Mouse (Mus musculus): ENCODE results near the gene Slit3. TPM values are rescaled to one million over a fixed set of nuclear protein-coding genes. Genes with fewer than 3 reads are reported as not detected.

The Slit3 gene
- total RNA-seq, 2 experiments from 2014 or later = 0.04 TPM; not detected in 1

DNA sequence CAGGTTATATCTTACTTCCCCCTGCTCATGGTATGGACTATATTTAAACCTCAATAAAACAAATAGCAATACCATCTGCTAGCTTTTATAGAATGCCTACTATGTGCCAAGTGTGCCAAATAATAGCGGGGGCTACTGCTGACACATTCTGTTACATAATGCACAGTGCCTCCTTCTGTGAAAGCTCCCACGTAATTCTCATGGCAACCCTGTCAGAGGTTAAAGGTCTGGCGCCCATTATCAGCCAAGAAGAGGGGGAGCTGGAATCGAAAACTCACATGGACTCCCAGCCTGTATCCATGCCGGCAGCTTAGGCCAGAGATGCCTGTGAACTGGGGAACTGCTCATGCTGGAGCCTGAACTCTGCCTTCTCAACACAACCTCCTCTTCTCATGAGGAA, 548.5 kb downstream of the Slit3 start:
- ATAC-seq (ENCODE audit: poor library complexity, severe bottlenecking) = no peak

DNA sequence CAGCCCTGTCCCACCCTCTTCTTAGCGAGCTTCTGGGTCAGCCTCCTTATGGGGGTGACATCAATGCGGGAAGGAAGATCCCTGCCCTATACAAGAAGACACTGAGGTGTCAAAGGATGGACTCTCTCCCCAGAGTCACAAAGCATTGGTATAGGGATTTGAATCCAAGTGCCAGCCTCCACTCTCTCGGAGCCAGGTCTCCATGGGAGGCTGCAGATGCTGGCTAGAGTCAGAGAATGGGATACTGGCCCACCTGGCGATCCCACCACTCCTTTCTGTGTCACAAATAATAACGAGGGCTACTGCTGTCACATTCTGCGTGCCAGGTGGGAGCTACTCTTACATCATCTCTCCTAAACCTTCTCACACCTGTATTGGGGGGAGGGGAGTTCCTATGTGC, 549.2 kb downstream of the Slit3 start:
- no peak for ATAC-seq (ENCODE audit: poor library complexity, severe bottlenecking)

GRCm38 (mm10) chr11:35670746-35671145, 549.7 kb downstream of the Slit3 start:
- ATAC-seq (ENCODE audit: poor library complexity, severe bottlenecking) = no peak

DNA sequence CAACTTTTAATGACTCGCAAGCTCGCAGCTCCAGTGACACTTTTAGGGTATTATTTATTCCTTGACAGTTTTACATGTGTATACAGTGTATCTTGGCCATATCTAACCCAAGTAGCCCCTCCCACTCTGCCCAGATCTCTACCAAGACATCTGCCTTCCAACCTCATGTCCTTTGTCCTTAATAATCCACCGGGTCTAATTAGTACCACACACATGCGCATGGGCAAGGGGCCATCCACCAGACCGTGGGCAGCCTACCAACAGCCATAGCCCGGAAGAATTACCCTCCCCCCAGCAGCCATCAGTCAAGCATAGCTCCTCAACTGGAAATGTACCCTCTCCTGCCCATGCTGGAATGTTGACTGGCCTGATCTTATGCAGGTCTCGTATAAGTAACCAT, 552.0 kb downstream of the Slit3 start:
- ATAC-seq (ENCODE audit: poor library complexity, severe bottlenecking) = no peak

DNA sequence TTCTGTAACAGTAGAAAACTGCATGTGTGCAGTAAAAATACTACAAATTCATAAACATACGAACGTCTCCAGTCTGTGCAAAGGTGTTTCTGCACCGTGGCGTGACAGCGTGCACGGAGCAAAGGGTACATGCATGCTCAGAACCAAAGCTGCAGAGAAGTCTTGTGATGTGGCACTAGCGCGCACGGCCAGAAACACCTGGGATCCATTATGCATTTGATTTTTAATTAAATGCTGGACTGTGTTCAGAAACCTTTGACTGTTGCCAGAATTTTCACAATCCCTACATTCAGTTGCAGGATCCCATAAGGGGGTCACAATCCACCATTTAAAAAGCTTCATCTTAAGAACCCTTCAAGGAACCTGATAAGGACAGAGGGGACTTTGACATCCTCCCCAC, 553.2 kb downstream of the Slit3 start:
- ATAC-seq (ENCODE audit: poor library complexity, severe bottlenecking) = no peak

DNA sequence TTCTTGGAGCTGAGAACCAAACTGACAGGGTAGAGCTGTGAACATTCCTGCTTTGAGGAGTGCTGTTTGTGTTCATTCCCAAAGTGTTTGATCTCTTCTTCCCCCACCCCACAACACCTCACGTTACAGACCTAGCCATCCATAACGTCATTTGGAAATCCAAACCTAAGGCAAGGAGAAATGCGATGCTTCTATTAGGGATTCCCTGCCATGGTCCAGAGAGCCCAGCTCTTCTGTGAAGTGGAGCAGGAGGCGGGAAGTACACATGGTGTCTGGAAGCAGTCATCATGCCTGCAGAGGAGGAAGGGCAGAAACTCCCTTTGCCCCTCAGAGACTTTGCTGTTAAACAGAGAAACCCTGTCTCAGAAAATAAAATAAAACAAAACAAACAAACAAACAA, 555.7 kb downstream of the Slit3 start:
- ATAC-seq (ENCODE audit: poor library complexity, severe bottlenecking) = no peak

DNA sequence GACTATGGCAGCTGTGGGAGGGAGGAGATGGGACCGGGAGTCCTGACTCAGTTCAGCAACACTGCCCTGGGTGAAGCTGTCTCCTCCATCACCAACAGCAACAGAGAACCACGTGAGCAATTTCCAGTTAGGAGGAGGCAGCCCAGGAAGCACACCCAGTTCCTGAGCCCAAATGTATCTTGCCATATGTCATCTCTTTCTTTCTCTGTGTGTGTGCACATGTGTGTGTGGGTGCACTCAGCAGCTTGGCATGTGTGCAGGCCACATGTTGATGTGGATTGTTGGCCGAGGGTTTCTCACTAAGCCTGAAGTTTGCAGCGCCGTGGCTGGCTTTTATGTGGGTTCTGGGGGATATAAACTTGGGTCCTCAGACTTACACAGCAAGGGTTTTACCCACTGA, 559.0 kb downstream of the Slit3 start:
- ATAC-seq (ENCODE audit: poor library complexity, severe bottlenecking) = no peak

DNA sequence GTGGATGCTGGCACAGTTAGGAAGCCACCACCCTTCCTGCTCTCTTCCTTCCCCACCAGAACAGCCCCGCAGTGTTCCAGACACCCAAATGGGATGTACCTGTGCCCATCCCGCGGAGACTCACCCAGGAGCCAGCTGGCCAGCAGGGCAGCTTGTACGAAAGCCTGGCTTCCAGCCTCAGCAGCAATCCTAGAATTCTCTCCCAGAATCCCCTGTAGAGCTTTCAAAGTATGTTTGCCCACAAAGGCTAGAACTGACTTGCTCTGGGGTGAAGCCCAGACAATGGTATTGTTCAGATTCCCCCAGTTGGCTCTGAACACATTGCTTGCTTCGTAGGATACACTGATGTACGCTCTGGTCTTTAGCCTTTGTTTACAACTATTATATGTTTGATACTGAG, 566.3 kb downstream of the Slit3 start:
- no peak for ATAC-seq (ENCODE audit: poor library complexity, severe bottlenecking)

DNA sequence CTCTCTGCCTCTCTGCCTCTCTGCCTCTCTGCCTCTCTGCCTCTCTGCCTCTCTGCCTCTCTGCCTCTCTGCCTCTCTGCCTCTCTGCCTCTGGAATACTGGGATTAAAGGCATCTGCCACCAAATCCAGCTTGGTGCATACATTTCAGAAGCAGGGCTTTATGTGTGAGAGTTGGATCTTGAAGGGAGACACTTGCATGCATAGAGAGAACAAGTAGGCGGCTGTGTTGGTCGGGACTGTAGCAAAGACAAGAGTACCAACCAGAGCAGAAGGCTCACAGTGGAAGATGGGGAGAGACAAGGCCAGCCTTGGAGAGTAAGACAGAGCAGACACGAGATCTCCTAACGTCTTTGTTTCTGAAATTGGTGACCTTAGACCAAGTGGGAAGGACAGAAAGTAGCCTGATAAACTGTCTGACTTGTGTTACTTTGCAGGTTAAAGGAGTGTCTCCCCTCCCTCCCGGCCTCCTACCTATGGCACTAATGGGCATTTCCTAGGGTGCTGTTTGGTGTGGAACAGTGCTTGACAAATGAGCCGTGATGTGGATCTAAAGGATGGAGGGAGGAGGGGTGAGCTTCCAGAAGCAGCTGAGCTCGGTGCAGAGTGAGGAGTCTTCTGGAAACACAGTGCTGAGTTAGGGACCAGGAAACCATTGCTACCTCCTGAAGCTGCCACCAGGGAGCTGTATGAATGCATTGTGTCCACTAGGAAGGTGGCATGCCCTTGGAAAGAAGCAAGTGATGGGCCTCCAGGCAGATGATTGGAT, 569.7 kb downstream of the Slit3 start:
- no peak for ATAC-seq (ENCODE audit: poor library complexity, severe bottlenecking)

DNA sequence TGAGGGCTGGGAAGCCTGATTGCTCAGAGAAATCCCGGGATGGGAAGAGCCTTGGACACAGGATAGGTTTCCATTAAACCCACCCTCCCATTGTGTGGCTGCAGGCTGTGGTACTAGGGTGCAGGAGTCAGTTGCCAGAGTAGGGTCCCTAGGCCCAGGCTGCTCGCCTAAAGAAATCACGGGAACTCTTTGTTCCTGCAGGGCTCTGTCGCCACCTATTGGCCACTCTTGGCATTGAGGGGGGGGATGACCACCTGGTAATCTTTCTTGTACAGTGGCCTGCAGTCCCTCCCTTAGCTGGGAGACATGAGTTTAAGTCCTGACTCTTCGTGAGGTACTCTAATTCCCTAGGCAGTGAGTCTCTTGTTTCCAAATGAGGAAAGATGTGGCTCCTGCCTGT, 572.1 kb downstream of the Slit3 start:
- ATAC-seq (ENCODE audit: poor library complexity, severe bottlenecking) = no peak

DNA sequence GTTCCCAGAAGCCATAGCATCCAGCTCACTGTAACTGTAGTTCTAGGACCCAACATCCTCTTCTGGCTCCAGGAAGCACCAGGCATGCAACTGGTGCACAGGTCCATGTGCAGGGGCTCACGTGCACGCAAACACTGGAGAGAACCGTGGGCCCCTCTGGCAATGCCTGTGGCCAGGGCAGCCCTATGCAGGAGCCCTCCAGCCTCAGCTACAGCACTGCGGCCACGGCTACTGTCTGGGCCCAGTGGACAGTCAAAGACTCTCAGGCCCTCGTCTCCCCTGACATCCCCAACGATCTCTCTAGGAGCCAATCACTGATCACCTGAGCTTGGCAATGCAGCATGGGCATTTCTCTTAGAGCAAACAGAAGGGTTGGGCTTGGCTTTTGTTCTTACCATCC, 572.6 kb downstream of the Slit3 start:
- ATAC-seq (ENCODE audit: poor library complexity, severe bottlenecking) = no peak

GRCm38 (mm10) chr11:35697476-35697875, 576.5 kb downstream of the Slit3 start:
- ATAC-seq (ENCODE audit: poor library complexity, severe bottlenecking) = no peak

DNA sequence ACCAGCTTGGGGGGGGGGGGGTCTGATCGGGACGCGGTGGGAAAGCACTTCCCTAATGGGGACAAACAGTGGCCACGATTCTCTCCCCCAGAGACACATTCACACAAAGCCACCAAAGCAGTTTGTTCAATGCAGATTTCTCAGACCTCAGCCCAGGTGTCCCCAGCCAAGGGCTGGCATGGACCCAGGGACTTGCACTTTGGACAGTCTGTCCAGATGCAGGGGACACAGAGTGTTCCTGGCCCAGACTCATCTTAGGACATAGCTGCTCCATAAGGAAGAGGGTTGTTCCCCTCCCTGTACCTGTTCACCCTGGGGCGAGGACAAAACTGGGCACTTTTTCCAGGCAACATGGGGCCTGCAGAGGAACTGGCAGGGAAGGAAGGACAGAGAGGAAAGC, 577.9 kb downstream of the Slit3 start:
- no peak for ATAC-seq (ENCODE audit: poor library complexity, severe bottlenecking)

- ATAC-seq (ENCODE audit: poor library complexity, severe bottlenecking) = no peak
These were observed 582.4 kb downstream of the Slit3 start for GRCm38 (mm10) chr11:35703471-35703870.

DNA sequence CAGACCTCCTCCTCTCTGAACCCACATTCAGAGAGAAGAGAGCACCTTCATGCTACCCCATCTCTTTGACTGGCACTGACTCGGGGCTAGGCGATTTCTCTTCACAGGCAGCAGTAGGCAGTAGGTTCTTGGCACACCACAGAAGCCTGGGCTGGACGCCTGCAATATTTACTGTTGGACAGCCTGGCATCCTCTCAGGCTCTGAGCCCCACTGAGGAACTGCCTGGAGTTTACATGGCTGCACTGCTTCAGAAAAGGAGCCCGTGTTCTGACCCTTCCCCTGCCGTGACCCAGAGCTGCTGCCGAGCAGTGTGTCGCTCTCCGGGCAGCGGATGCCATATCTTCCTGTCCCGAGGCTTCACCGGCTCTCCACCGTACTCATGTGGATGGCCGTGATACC, 583.4 kb downstream of the Slit3 start:
- ATAC-seq (ENCODE audit: poor library complexity, severe bottlenecking) = no peak

- ATAC-seq (ENCODE audit: poor library complexity, severe bottlenecking) = no peak
These were observed 583.9 kb downstream of the Slit3 start for GRCm38 (mm10) chr11:35704927-35705326.

DNA sequence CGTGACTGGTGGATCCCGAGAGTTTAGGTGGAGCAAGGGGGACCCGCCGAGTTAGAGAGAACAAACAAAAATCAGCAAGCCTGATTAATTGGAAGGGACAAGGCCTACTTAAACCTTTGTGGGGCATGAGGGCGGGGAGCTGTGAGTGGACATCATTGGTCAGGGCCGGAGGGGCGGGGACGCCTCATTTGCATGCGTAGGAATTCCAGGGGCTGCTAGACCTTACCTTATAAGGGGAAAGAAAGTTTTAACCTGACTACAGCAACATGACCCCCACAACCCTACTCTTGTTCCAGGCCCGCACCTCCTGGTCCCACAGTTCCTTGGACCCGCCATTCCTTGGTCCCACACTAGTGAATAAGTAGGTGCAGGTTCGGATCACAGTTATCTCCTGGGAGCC, 586.4 kb downstream of the Slit3 start:
- no peak for ATAC-seq (ENCODE audit: poor library complexity, severe bottlenecking)

- ATAC-seq (ENCODE audit: poor library complexity, severe bottlenecking) = no peak
These were observed 590.3 kb downstream of the Slit3 start for GRCm38 (mm10) chr11:35711314-35711713.

- no peak for ATAC-seq (ENCODE audit: poor library complexity, severe bottlenecking)
These were observed 597.9 kb downstream of the Slit3 start for GRCm38 (mm10) chr11:35718881-35719280.

DNA sequence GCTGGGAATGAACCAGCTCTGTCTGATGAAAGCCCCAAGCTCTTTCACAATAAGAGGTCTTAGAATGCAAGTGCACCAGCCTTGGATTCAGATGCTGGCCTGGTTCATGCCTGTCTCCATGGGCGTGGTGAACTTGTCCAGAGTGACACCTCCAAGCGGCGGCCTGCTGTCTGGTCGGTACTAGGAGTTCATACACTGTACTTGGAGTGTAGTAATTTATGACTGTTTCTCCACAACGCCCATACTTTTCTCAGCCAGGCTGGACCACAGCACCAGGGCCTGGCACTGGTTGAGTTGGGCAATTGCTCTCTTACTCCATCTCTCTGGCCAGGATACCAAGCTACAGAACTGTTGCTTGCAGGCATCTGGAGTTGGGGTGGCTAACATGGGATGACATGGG, 602.9 kb downstream of the Slit3 start:
- no peak for ATAC-seq (ENCODE audit: poor library complexity, severe bottlenecking)

DNA sequence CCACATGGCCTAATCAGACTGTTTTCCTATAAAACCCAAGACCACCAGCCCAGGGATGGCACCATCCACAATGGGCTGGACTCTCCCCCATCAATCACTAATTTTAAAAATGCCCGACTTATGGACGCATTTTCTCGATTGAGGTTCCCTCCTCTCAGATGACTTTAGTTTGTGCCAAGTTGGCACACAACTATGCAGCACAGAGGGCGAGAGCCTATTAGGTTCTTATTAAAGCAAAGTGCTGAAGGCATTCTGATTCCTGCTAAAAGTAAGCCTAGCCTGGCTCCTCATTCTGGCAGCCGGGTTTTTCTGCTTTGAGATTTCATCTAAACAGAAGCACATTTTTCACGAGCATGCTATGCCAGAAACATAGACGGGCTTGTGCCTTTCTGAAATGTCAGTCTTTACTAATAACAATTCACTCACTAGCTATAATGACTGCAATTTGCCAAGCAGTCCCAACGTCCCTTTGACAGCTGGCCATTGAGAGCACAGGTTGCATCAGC, 605.4 kb downstream of the Slit3 start:
- ATAC-seq (ENCODE audit: poor library complexity, severe bottlenecking) = no peak

GRCm38 (mm10) chr11:35728200-35728599, 607.2 kb downstream of the Slit3 start:
- no peak for ATAC-seq (ENCODE audit: poor library complexity, severe bottlenecking)

- no peak for ATAC-seq (ENCODE audit: poor library complexity, severe bottlenecking)
These were observed 608.2 kb downstream of the Slit3 start for GRCm38 (mm10) chr11:35729186-35729585.
